Mouse (Mus musculus): Measurements from ENCODE around the gene Thoc2. TPM values are rescaled to one million over a fixed set of nuclear protein-coding genes. Genes with fewer than 3 reads are reported as not detected.

Gene Thoc2
- polyA plus RNA-seq, 2 experiments, result 53.7 to 84.4 TPM

DNA sequence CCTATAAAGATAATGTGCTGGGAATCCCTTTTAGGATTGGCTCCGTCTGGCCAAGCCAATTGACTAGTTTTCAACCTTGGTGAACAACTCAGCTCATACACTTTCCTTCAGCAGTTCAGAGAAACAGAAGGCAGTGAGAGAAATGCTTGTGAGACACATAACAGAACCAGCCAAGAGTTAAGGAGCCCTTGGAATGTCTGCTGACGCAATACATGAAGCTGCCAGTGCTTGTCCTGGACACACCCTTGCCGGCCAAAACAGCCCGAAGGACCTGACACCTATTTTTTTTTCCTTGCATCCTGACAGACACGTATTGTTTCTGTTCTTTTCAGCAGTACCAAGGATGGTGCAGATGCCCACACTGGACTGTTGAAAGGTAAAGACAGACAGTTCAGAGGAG is 4.2 kb upstream of the Thoc2 start:
- no peak overlapping the region for H3K4me3 ChIP-seq (replicated peaks; ENCODE audit: low read length)
- H3K27ac ChIP-seq (replicated peaks; ENCODE audit: low read depth, low read length), result no peak overlapping the region
- no peaks in the 10 kb centered on the region for H3K36me3 ChIP-seq (ENCODE audit: control insufficient read depth, insufficient read depth, low read length)
- TF ChIP-seq POLR2A (IDR thresholded peaks at IDR 0.05; ENCODE audit: borderline replicate concordance, extremely low read depth, insufficient read depth, insufficient read length), result no peak
- WGBS, result 51% methylated on average over 5 of the region's 5 CpGs
- H3K4me2 ChIP-seq (replicated peaks; ENCODE audit: low read depth, low read length, severe bottlenecking), result no peak overlapping the region
- no peaks in the 10 kb centered on the region for H3K4me1 ChIP-seq (ENCODE audit: control insufficient read depth, insufficient read depth, low read length)
- ATAC-seq (ENCODE audit: low FRiP score, low read depth), result no peak
- H3K9me3 ChIP-seq (ENCODE audit: control insufficient read depth, low read length), result no peaks in the 10 kb centered on the region
- no peak overlapping the region for H3K9ac ChIP-seq (ENCODE audit: low read depth, low read length, severe bottlenecking)
- no peak for DNase-seq (ENCODE audit: low spot score)
- H3K27me3 ChIP-seq (ENCODE audit: control insufficient read depth, insufficient read depth, low read length), result no peaks in the 10 kb centered on the region

DNA sequence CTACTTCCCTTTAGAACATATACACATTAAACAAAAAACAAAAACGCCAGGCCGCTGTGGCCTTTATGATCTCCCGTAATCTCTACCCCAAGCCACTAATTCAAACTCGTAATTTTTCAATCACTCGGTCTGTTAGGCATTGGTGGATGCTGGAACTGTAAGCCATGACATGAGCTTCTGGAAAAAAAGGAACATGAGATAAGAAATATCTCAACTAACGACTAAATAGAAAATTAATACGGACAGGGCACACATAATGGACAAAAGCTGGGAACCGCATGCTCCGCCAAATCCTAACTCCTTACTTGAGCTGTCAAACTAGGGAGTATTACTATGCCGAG is 8.4 kb downstream of the Thoc2 start:
- Histone ChIP-seq H3K9me3 (ENCODE audit: control insufficient read depth, low read length) (no peaks in the 10 kb centered on the region), H3K4me3 (replicated peaks; ENCODE audit: low read length) (peak overlapping the region; percentile 63), H3K9ac (ENCODE audit: low read depth, low read length, severe bottlenecking) (peak overlapping the region; percentile 69; the same call in 1 of the 2 replicates), H3K4me1 (ENCODE audit: control insufficient read depth, insufficient read depth, low read length) (no peaks in the 10 kb centered on the region), H3K4me2 (replicated peaks; ENCODE audit: low read depth, low read length, severe bottlenecking) (peak overlapping the region; percentile 37), H3K27me3 (ENCODE audit: control insufficient read depth, insufficient read depth, low read length) (no peaks in the 10 kb centered on the region), H3K27ac (replicated peaks; ENCODE audit: low read depth, low read length) (peak overlapping the region; percentile 82), H3K36me3 (ENCODE audit: control insufficient read depth, insufficient read depth, low read length) (no peaks in the 10 kb centered on the region)
- DNase-seq (ENCODE audit: low spot score) (no peak), ATAC-seq (ENCODE audit: low FRiP score, low read depth) (no peak)
- WGBS, result 44% methylated on average over 10 of the region's 10 CpGs
- TF ChIP-seq POLR2A (IDR thresholded peaks at IDR 0.05; ENCODE audit: borderline replicate concordance, extremely low read depth, insufficient read depth, insufficient read length), result no peak

DNA sequence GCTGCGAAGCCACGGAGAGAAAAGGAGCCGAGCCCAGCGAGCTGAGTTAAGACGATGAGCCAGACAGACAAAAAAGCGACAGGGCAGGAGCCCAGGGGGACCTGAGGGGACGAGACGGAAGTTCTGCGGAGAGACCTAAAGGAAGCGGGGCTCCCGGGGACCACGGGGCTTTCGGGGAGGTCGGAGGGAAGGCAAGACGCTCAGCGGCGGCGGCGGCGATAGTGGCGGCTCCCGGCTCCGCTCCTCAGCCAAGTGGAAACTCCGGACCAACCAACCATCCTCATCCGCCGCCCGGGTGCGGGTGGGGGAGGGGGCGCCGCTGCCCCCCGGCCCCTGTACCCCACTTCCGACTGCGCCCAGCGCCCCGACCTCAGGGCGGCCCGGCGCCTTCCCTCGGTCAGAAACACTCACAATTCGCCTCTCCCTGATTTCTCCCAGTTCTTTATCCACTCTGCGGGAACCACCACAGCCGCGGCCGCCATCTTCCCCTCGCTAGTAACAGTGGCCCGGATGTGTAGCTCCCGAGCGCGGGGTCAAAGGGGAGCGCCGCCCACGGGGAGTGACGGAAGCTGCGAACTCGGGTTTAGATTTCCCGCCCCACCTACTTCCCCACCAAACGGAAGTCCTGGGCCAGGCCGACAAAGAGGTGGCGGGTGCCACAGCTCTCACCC is 8.9 kb downstream of the Thoc2 start:
- peak overlapping the region; percentile 82 for H3K27ac ChIP-seq (replicated peaks; ENCODE audit: low read depth, low read length)
- H3K4me1 ChIP-seq (ENCODE audit: control insufficient read depth, insufficient read depth, low read length), result no peaks in the 10 kb centered on the region
- H3K9me3 ChIP-seq (ENCODE audit: control insufficient read depth, low read length), result no peaks in the 10 kb centered on the region
- H3K27me3 ChIP-seq (ENCODE audit: control insufficient read depth, insufficient read depth, low read length), result no peaks in the 10 kb centered on the region
- ATAC-seq (ENCODE audit: low FRiP score, low read depth), result peak; percentile 97
- TF ChIP-seq POLR2A (IDR thresholded peaks at IDR 0.05; ENCODE audit: borderline replicate concordance, extremely low read depth, insufficient read depth, insufficient read length), result peak; percentile 43; the same call in 1 of the 2 replicates
- peak overlapping the region; percentile 51 for H3K4me2 ChIP-seq (replicated peaks; ENCODE audit: low read depth, low read length, severe bottlenecking)
- 16% methylated on average over 35 of the region's 59 CpGs for WGBS
- DNase-seq (ENCODE audit: low spot score), result peak; percentile 86
- H3K36me3 ChIP-seq (ENCODE audit: control insufficient read depth, insufficient read depth, low read length), result no peaks in the 10 kb centered on the region
- peak overlapping the region; percentile 63 for H3K4me3 ChIP-seq (replicated peaks; ENCODE audit: low read length)
- peak overlapping the region; percentile 69 for H3K9ac ChIP-seq (ENCODE audit: low read depth, low read length, severe bottlenecking)

DNA sequence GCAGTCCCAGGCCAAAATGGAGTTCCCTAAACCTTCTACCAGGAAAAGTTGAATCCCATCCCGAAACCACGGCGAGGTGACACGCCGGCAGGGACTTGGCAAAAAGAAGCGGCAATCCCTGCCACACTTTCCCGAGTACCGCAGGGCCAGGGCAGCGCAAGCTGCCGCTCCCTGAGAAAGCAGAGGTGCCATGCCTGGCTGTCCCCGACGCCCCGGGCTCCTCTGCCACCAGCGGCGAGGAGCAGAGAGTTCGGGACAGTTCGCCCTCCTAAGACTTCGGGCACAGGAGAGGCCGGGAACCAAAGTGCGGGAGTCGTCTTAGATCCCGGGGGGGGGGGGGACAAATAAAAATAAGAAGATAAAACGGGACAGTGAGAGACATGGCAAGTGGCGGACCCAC is 9.5 kb downstream of the Thoc2 start:
- peak overlapping the region; percentile 63 for H3K4me3 ChIP-seq (replicated peaks; ENCODE audit: low read length)
- H3K4me1 ChIP-seq (ENCODE audit: control insufficient read depth, insufficient read depth, low read length), result no peaks in the 10 kb centered on the region
- 15% methylated on average over 23 of the region's 24 CpGs for WGBS
- no peaks in the 10 kb centered on the region for H3K36me3 ChIP-seq (ENCODE audit: control insufficient read depth, insufficient read depth, low read length)
- H3K27ac ChIP-seq (replicated peaks; ENCODE audit: low read depth, low read length), result peak overlapping the region; percentile 82
- no peaks in the 10 kb centered on the region for H3K27me3 ChIP-seq (ENCODE audit: control insufficient read depth, insufficient read depth, low read length)
- no peak for DNase-seq (ENCODE audit: low spot score)
- no peak for TF ChIP-seq POLR2A (IDR thresholded peaks at IDR 0.05; ENCODE audit: borderline replicate concordance, extremely low read depth, insufficient read depth, insufficient read length)
- H3K4me2 ChIP-seq (replicated peaks; ENCODE audit: low read depth, low read length, severe bottlenecking), result peak overlapping the region; percentile 51
- peak overlapping the region; percentile 69 for H3K9ac ChIP-seq (ENCODE audit: low read depth, low read length, severe bottlenecking)
- ATAC-seq (ENCODE audit: low FRiP score, low read depth), result peak; percentile 11; the same call in 1 of the 2 replicates
- H3K9me3 ChIP-seq (ENCODE audit: control insufficient read depth, low read length), result no peaks in the 10 kb centered on the region

DNA sequence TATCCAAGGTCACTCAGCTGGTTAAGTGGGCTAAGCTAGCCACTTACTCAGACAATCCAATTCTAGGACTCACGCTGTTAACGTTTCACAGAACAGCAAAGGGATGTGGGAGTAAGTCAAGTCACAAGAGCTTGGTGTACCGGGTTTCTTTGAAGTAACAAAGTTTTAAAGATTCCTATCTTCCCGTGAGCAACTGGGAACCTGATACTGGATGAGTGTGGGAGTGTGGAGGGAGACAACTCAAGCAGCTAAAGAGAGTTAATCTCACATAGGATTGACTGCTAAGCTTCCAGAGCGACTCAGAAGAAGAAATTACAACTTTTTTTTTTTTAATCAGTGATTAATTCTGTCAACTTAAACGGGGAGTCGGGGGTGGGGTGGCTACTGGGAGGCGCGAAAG is 10.0 kb downstream of the Thoc2 start:
- peak overlapping the region; percentile 63 for H3K4me3 ChIP-seq (replicated peaks; ENCODE audit: low read length)
- H3K27ac ChIP-seq (replicated peaks; ENCODE audit: low read depth, low read length), result no peak overlapping the region
- H3K4me1 ChIP-seq (ENCODE audit: control insufficient read depth, insufficient read depth, low read length), result no peaks in the 10 kb centered on the region
- TF ChIP-seq POLR2A (IDR thresholded peaks at IDR 0.05; ENCODE audit: borderline replicate concordance, extremely low read depth, insufficient read depth, insufficient read length), result no peak
- DNase-seq (ENCODE audit: low spot score), result no peak
- no peaks in the 10 kb centered on the region for H3K27me3 ChIP-seq (ENCODE audit: control insufficient read depth, insufficient read depth, low read length)
- no peak for ATAC-seq (ENCODE audit: low FRiP score, low read depth)
- H3K4me2 ChIP-seq (replicated peaks; ENCODE audit: low read depth, low read length, severe bottlenecking), result peak overlapping the region; percentile 51
- no peaks in the 10 kb centered on the region for H3K9me3 ChIP-seq (ENCODE audit: control insufficient read depth, low read length)
- WGBS, result 13% methylated on average over 9 of the region's 9 CpGs
- H3K9ac ChIP-seq (ENCODE audit: low read depth, low read length, severe bottlenecking), result peak overlapping the region; percentile 69
- no peaks in the 10 kb centered on the region for H3K36me3 ChIP-seq (ENCODE audit: control insufficient read depth, insufficient read depth, low read length)
